Mouse (Mus musculus) MEL (cell line): Measurements from ENCODE around the gene Gadd45gip1. TPM values are rescaled to one million over a fixed set of nuclear protein-coding genes. Genes with fewer than 3 reads are reported as not detected.

Experiments
- DNase-seq: peaks from one replicate; pipeline ENCODE4 v3.0.0; 2011; ENCODE audit warnings: low read depth, low spot score
- H3K27ac ChIP-seq: 2 replicates; pipeline ENCODE4 v1.5.1; 2012; ENCODE audit warnings: low read depth, mild to moderate bottlenecking, control low read depth, low read length, moderate library complexity; ENCODE audit not compliant: control insufficient read depth
- H3K27me3 ChIP-seq, 2 experiments: fragments of 150-350 bp in 1 of 2; sonication (generic) in 1 of 2; 2 replicates each; pipeline ENCODE4 v1.6.1; 2012; ENCODE audit warnings: low read length in 2 of 2, mild to moderate bottlenecking in 2 of 2, improper control_type of control experiment in 1 of 2, moderate library complexity in 1 of 2; ENCODE audit not compliant: insufficient read depth in 2 of 2, control insufficient read depth in 1 of 2
- H3K36me3 ChIP-seq, 2 experiments: 2 replicates each; pipeline ENCODE4 v1.6.1; 2012 to 2014; ENCODE audit warnings: low read length in 2 of 2, improper control_type of control experiment in 1 of 2, inconsistent platforms in 1 of 2, mild to moderate bottlenecking in 1 of 2; ENCODE audit not compliant: insufficient read depth in 2 of 2, control insufficient read depth in 1 of 2
- H3K4me1 ChIP-seq, 2 experiments: fragments of 150-350 bp in 1 of 2; sonication (generic) in 1 of 2; 2 replicates each; pipeline ENCODE4 v1.6.1; 2012; ENCODE audit warnings: low read length in 2 of 2, improper control_type of control experiment in 1 of 2, mild to moderate bottlenecking in 1 of 2; ENCODE audit not compliant: insufficient read depth in 2 of 2, control insufficient read depth in 1 of 2
- H3K4me3 ChIP-seq, 2 experiments: fragments of 150-350 bp in 1 of 2; sonication (generic) in 1 of 2; 2 replicates each; pipeline ENCODE4 v1.5.1; 2012; ENCODE audit warnings: low read depth in 2 of 2, low read length in 2 of 2, mild to moderate bottlenecking in 2 of 2, moderate library complexity in 2 of 2, control low read depth in 1 of 2, improper control_type of control experiment in 1 of 2; ENCODE audit not compliant: control insufficient read depth in 1 of 2, insufficient read depth in 1 of 2
- H3K79me2 ChIP-seq: 2 replicates; pipeline ENCODE4 v1.6.1; 2012; ENCODE audit warnings: mild to moderate bottlenecking, low read length, moderate library complexity; ENCODE audit not compliant: control insufficient read depth, poor library complexity, insufficient read depth
- H3K9ac ChIP-seq: 2 replicates; pipeline ENCODE4 v1.6.1; 2012; ENCODE audit warnings: low read depth, mild to moderate bottlenecking, control low read depth, low read length, moderate library complexity; ENCODE audit not compliant: control insufficient read depth, poor library complexity, severe bottlenecking
- H3K9me3 ChIP-seq: fragments of 150-350 bp; sonication (generic); replicated peaks from 2 replicates; pipeline ENCODE4 v1.6.1; 2012; ENCODE audit warnings: mild to moderate bottlenecking, low read length, improper control_type of control experiment, moderate library complexity; ENCODE audit not compliant: insufficient read depth
- CHD1 ChIP-seq: IDR thresholded peaks from 2 replicates; pipeline ENCODE4 v1.6.1; 2012; ENCODE audit warnings: low read depth, mild to moderate bottlenecking, inconsistent platforms, low read length, improper control_type of control experiment
- CHD2 ChIP-seq: IDR thresholded peaks from 2 replicates; pipeline ENCODE4 v1.6.1; 2011; ENCODE audit warnings: low read length, improper control_type of control experiment
- CTCF ChIP-seq, 3 experiments: IDR thresholded peaks in 2 of 3; conservative IDR thresholded peaks in 1 of 3; 2 replicates each; pipeline ENCODE4 v1.5.1; 2011 to 2012; ENCODE audit warnings: low read length in 3 of 3, low read depth in 2 of 3, mild to moderate bottlenecking in 2 of 3, improper control_type of control experiment in 1 of 3, inconsistent platforms in 1 of 3, mixed read lengths in 1 of 3, moderate library complexity in 1 of 3; ENCODE audit not compliant: control insufficient read depth in 1 of 3, insufficient read depth in 1 of 3, poor library complexity in 1 of 3, severe bottlenecking in 1 of 3
- ELF1 ChIP-seq: IDR thresholded peaks from 2 replicates; pipeline ENCODE4 v1.6.1; 2014; ENCODE audit warnings: low read depth, mild to moderate bottlenecking, inconsistent platforms, low read length, improper control_type of control experiment, moderate library complexity
- EP300 ChIP-seq, 2 experiments: IDR thresholded peaks; 2 replicates each; pipeline ENCODE4 v1.6.1; 2011; ENCODE audit warnings: improper control_type of control experiment in 2 of 2, low read length in 2 of 2, low read depth in 1 of 2, mild to moderate bottlenecking in 1 of 2
- ETS1 ChIP-seq: IDR thresholded peaks from 2 replicates; pipeline ENCODE4 v1.6.1; 2012; ENCODE audit warnings: low read depth, mild to moderate bottlenecking, inconsistent platforms, low read length, improper control_type of control experiment, moderate library complexity
- GABPA ChIP-seq: IDR thresholded peaks from 2 replicates; pipeline ENCODE4 v1.6.1; 2012; ENCODE audit warnings: low read depth, mild to moderate bottlenecking, inconsistent platforms, low read length, improper control_type of control experiment, moderate library complexity
- GATA1 ChIP-seq: IDR thresholded peaks from 2 replicates; pipeline ENCODE4 v1.6.1; 2011; ENCODE audit warnings: low read depth, low read length, improper control_type of control experiment
- HCFC1 ChIP-seq: IDR thresholded peaks from 2 replicates; pipeline ENCODE4 v1.6.1; 2012; ENCODE audit warnings: low read depth, mild to moderate bottlenecking, inconsistent platforms, low read length, improper control_type of control experiment, moderate library complexity
- JUND ChIP-seq: IDR thresholded peaks from 2 replicates; pipeline ENCODE4 v1.6.1; 2011; ENCODE audit warnings: low read depth, mild to moderate bottlenecking, improper control_type of control experiment, low read length
- KAT2A ChIP-seq: conservative IDR thresholded peaks from 2 replicates; pipeline ENCODE4 v1.6.1; 2012; ENCODE audit warnings: low read depth, low read length, improper control_type of control experiment, inconsistent platforms
- MAFK ChIP-seq: IDR thresholded peaks from 2 replicates; pipeline ENCODE4 v1.6.1; 2011; ENCODE audit warnings: low read depth, mild to moderate bottlenecking, low read length, improper control_type of control experiment, borderline replicate concordance
- MAX ChIP-seq: IDR thresholded peaks from 2 replicates; pipeline ENCODE4 v1.6.1; 2011; ENCODE audit warnings: low read length, improper control_type of control experiment
- MEF2A ChIP-seq: IDR thresholded peaks from 2 replicates; pipeline ENCODE4 v1.6.1; 2014; ENCODE audit warnings: low read depth, mild to moderate bottlenecking, inconsistent platforms, low read length, improper control_type of control experiment; ENCODE audit not compliant: poor library complexity, insufficient replicate concordance, severe bottlenecking; ENCODE audit errors: extremely low read depth
- MYB ChIP-seq: IDR thresholded peaks from 2 replicates; pipeline ENCODE4 v1.6.1; 2011; ENCODE audit warnings: mild to moderate bottlenecking, low read depth, low read length, improper control_type of control experiment
- NRF1 ChIP-seq: IDR thresholded peaks from 2 replicates; pipeline ENCODE4 v1.6.1; 2014; ENCODE audit warnings: low read depth, mild to moderate bottlenecking, inconsistent platforms, low read length, improper control_type of control experiment, moderate library complexity; ENCODE audit not compliant: poor library complexity, insufficient read depth, severe bottlenecking
- POLR2A ChIP-seq, 2 experiments: IDR thresholded peaks; 2 replicates each; pipeline ENCODE4 v1.6.1; 2011 to 2012; ENCODE audit warnings: low read length in 2 of 2, mild to moderate bottlenecking in 2 of 2, control low read depth in 1 of 2, improper control_type of control experiment in 1 of 2, low read depth in 1 of 2, moderate library complexity in 1 of 2; ENCODE audit not compliant: control insufficient read depth in 1 of 2, insufficient read depth in 1 of 2, poor library complexity in 1 of 2
- POLR2AphosphoS5 ChIP-seq: IDR thresholded peaks from 2 replicates; pipeline ENCODE4 v1.6.1; 2012; ENCODE audit warnings: low read depth, borderline replicate concordance, mild to moderate bottlenecking, inconsistent platforms, low read length, moderate library complexity, mixed read lengths
- RAD21 ChIP-seq: IDR thresholded peaks from 2 replicates; pipeline ENCODE4 v1.6.1; 2011; ENCODE audit warnings: mild to moderate bottlenecking, low read depth, low read length, improper control_type of control experiment
- RCOR1 ChIP-seq: IDR thresholded peaks from 2 replicates; pipeline ENCODE4 v1.6.1; 2012; ENCODE audit warnings: low read depth, mild to moderate bottlenecking, inconsistent platforms, low read length, improper control_type of control experiment
- SIN3A ChIP-seq: IDR thresholded peaks from 2 replicates; pipeline ENCODE4 v1.6.1; 2012; ENCODE audit warnings: low read length, improper control_type of control experiment, inconsistent platforms
- SMC3 ChIP-seq: IDR thresholded peaks from 2 replicates; pipeline ENCODE4 v1.6.1; 2011; ENCODE audit warnings: low read depth, low read length, improper control_type of control experiment
- TAL1 ChIP-seq: IDR thresholded peaks from 2 replicates; pipeline ENCODE4 v1.6.1; 2012; ENCODE audit warnings: mild to moderate bottlenecking, inconsistent platforms, low read length, moderate library complexity, mixed read lengths
- TBP ChIP-seq: IDR thresholded peaks from 2 replicates; pipeline ENCODE4 v1.8.0; 2011; ENCODE audit warnings: low read depth, low read length, improper control_type of control experiment
- UBTF ChIP-seq: IDR thresholded peaks from 2 replicates; pipeline ENCODE4 v1.6.1; 2012; ENCODE audit warnings: low read depth, mild to moderate bottlenecking, inconsistent platforms, low read length, improper control_type of control experiment, moderate library complexity, borderline replicate concordance; ENCODE audit not compliant: insufficient read depth
- USF1 ChIP-seq: IDR thresholded peaks from 2 replicates; pipeline ENCODE4 v1.6.1; 2014; ENCODE audit warnings: low read depth, mild to moderate bottlenecking, inconsistent platforms, low read length, improper control_type of control experiment, moderate library complexity
- USF2 ChIP-seq, 2 experiments: IDR thresholded peaks; 2 replicates each; pipeline ENCODE4 v1.6.1; 2011 to 2012; ENCODE audit warnings: improper control_type of control experiment in 2 of 2, low read length in 2 of 2, borderline replicate concordance in 1 of 2, inconsistent platforms in 1 of 2, low read depth in 1 of 2, mild to moderate bottlenecking in 1 of 2; ENCODE audit not compliant: insufficient read depth in 1 of 2
- ZC3H11A ChIP-seq: IDR thresholded peaks from 2 replicates; pipeline ENCODE4 v1.6.1; 2012; ENCODE audit warnings: low read depth, mild to moderate bottlenecking, inconsistent platforms, low read length, improper control_type of control experiment
- ZKSCAN1 ChIP-seq: IDR thresholded peaks from 2 replicates; pipeline ENCODE4 v1.6.1; 2012; ENCODE audit warnings: low read depth, mild to moderate bottlenecking, inconsistent platforms, low read length, improper control_type of control experiment, moderate library complexity
- ZMIZ1 ChIP-seq: IDR thresholded peaks from 2 replicates; pipeline ENCODE4 v1.6.1; 2012; ENCODE audit warnings: low read depth, mild to moderate bottlenecking, inconsistent platforms, low read length, improper control_type of control experiment, moderate library complexity
- polyA plus RNA-seq, 2 experiments: library from polyadenylated mRNA; stranded (reverse) in 1 of 2; unstranded in 1 of 2; fragments of >175 nt in 1 of 2; fragments of >200 nt in 1 of 2; gene quantifications; 2 replicates each; pipeline versions ENCODE4 v1.2.1 to v1.2.4; 2012; ENCODE audit warnings: low replicate concordance in 2 of 2, low read depth in 1 of 2; ENCODE audit not compliant: insufficient read length in 2 of 2, insufficient read depth in 1 of 2, missing spikeins in 1 of 2
- total RNA-seq: library from RNA; depleted of rRNA; stranded (reverse); fragments of 300-350 nt; gene quantifications from 2 replicates; pipeline ENCODE4 v1.2.3, GENCODE M21; 2012; rRNA removed

The Gadd45gip1 gene
- 47.5 and 51.8 TPM in 2 replicates for total RNA-seq
- polyA plus RNA-seq, result 10 to 100 TPM in 1 of 2 experiments, not detected in 1; 62.9 TPM

DNA sequence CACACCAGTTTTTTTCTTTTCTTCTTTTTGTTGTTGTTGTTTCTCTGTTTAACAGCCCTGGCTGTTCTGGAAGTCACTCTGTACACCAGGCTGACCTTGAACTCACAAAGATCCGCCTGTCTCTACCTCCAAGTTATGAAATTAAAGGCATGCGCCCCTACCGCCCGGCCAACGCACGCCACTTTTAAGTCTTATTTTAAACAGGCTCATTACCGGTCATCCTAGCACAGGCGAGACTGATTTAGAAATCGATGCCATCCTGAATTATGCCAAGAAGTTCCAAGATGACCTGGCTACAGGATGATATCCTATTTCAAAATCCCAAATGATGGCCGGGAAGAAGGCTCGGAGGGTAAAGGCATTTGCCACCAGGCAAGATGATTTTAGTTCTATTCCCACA, at the start of gene Gadd45gip1:
Gene Gadd45gip1 (plus strand): TSS at position 33 of the 400 bp plus-strand sequence.
- H3K36me3 ChIP-seq, result peaks cover 2 to 19% of the 10 kb centered on the region in 2 experiments; a peak in 3 of 4 replicates
- TF ChIP-seq USF1 (no peak), MYB (no peak), MEF2A (no peak), ZMIZ1 (peak; percentile 10; the same call in 1 of the 2 replicates), CTCF (IDR thresholded peaks at IDR 0.05 in 2 of 3, conservative IDR thresholded peaks at IDR 0.05 in 1 of 3; ENCODE audit: control insufficient read depth in 1 of 3, insufficient read depth in 1 of 3, low read depth in 2 of 3, low read length in 3 of 3, poor library complexity in 1 of 3, severe bottlenecking in 1 of 3) (peak; percentile 59 to 67 (median 61)), ETS1 (no peak), JUND (no peak), NRF1 (no peak), ZC3H11A (no peak), USF2 (IDR thresholded peaks at IDR 0.05; ENCODE audit: borderline replicate concordance in 1 of 2, insufficient read depth in 1 of 2, low read depth in 1 of 2, low read length in 2 of 2) (no peak), HCFC1 (0 out of 2 replicates have a peak, but pooled peaks have one; percentile 16), SMC3 (peak; percentile 9; the same call in 1 of the 2 replicates), ZKSCAN1 (no peak; the same call in 1 of the 2 replicates), TBP (peak; percentile 58; the same call in 1 of the 2 replicates), RCOR1 (peak; percentile 21; the same call in 1 of the 2 replicates), SIN3A (peak; percentile 34; the same call in 1 of the 2 replicates), CHD1 (0 out of 2 replicates have a peak, but pooled peaks have one; percentile 40), POLR2A (IDR thresholded peaks at IDR 0.05; ENCODE audit: control insufficient read depth in 1 of 2, insufficient read depth in 1 of 2, low read depth in 1 of 2, low read length in 2 of 2, poor library complexity in 1 of 2) (no peak), TAL1 (no peak), POLR2AphosphoS5 (no peak), ELF1 (0 out of 2 replicates have a peak, but pooled peaks have one; percentile 16), GABPA (no peak), RAD21 (no peak), EP300 (IDR thresholded peaks at IDR 0.05; ENCODE audit: low read depth in 1 of 2, low read length in 2 of 2) (no peak; a peak in 1 of 4 replicates), MAX (no peak), KAT2A (peak; percentile 23; the same call in 1 of the 2 replicates), CHD2 (no peak), UBTF (no peak), GATA1 (no peak), MAFK (no peak)
- DNase-seq, result peak; percentile 91
- H3K9ac ChIP-seq, result peak within 1 kb of the TSS; percentile 99
- H3K27ac ChIP-seq, result peak within 1 kb of the TSS; percentile 88
- peaks cover 12% of the 10 kb centered on the region for H3K79me2 ChIP-seq
- H3K4me1 ChIP-seq, result peaks cover 2 to 10% of the 10 kb centered on the region in 2 experiments; a peak in 2 of 4 replicates
- H3K27me3 ChIP-seq, result no peaks in the 10 kb centered on the region
- peak within 1 kb of the TSS; percentile 74 to 100 for H3K4me3 ChIP-seq
- H3K9me3 ChIP-seq, result no peaks in the 10 kb centered on the region
